10 mouse cellular contexts compared by ENCODE assay signal in genomic region chr6:72319019-72319418, GRCm38 (mm10). TPM values are rescaled to one million over a fixed set of nuclear protein-coding genes. Genes with fewer than 3 reads are reported as not detected.
DNase-seq lines count a peak whose midpoint lies in the region; ATAC-seq and TF ChIP-seq lines count a peak whose summit lies in the region.
"Had no signal": no experiment of that assay in that cellular context is flagged by ENCODE, and none has a peak within 500 bp of the region (broad histone marks: within the 10 kb centered on the region; RNA-seq: fewer than 3 reads in every experiment).

No protein-coding gene starts in this region.

- peaks cover 53% of the 10 kb centered on the region for H3K36me3 ChIP-seq in intestine, postnatal 0 days (ENCODE audit: control insufficient read depth, insufficient read depth)
- H3K36me3 ChIP-seq in intestine, embryonic 16.5 days (ENCODE audit: control insufficient read depth, insufficient read depth, low read length) = peaks cover 8% of the 10 kb centered on the region; the same call in 1 of the 2 replicates
- H3K36me3 ChIP-seq in CH12.LX (replicated peaks in 1 of 2; ENCODE audit: control insufficient read depth in 1 of 2, insufficient read depth in 1 of 2, low read length in 1 of 2) = peaks cover 70 to 91% of the 10 kb centered on the region in 2 experiments
- peaks cover 98% of the 10 kb centered on the region for H3K36me3 ChIP-seq in liver, embryonic 12.5 days
- peaks cover 8% of the 10 kb centered on the region for H3K36me3 ChIP-seq in forebrain, embryonic 11.5 days (ENCODE audit: control insufficient read depth, insufficient read depth, low read length)

- TF ChIP-seq RAD21 in CH12.LX (IDR thresholded peaks at IDR 0.05; ENCODE audit: low read depth, low read length) = no peak

- H3K9me3 ChIP-seq in intestine, postnatal 0 days (ENCODE audit: control insufficient read depth) = no peaks in the 10 kb centered on the region
- H3K9me3 ChIP-seq in intestine, embryonic 16.5 days (ENCODE audit: control insufficient read depth, low read length) = no peaks in the 10 kb centered on the region
- H3K9me3 ChIP-seq in CH12.LX (replicated peaks; ENCODE audit: low read length) = no peaks in the 10 kb centered on the region
- no peaks in the 10 kb centered on the region for H3K9me3 ChIP-seq in liver, embryonic 12.5 days (replicated peaks)
- H3K9me3 ChIP-seq in forebrain, embryonic 11.5 days (ENCODE audit: control insufficient read depth, low read length) = no peaks in the 10 kb centered on the region
- H3K9me3 ChIP-seq: embryonic facial prominence, embryonic 12.5 days; lung, embryonic 15.5 days had no signal

- TF ChIP-seq EP300 in CH12.LX (IDR thresholded peaks at IDR 0.05; ENCODE audit: low read length) = no peak

- peak; percentile 46 for DNase-seq in CH12.LX (ENCODE audit: extremely low read depth)
- peak; percentile 15 for DNase-seq in adrenal gland, postnatal 25 days
- DNase-seq in thymus, postnatal 0 days (ENCODE audit: low spot score) = peak; percentile 37
- DNase-seq in forebrain, embryonic 11.5 days (ENCODE audit: low spot score) = no peak

- no peak overlapping the region for H3K4me2 ChIP-seq in intestine, postnatal 0 days (replicated peaks; ENCODE audit: low read depth)
- no peak overlapping the region for H3K4me2 ChIP-seq in intestine, embryonic 16.5 days (ENCODE audit: low read depth, low read length)
- no peak overlapping the region for H3K4me2 ChIP-seq in CH12.LX (ENCODE audit: insufficient read depth, low read depth, poor library complexity, severe bottlenecking)
- no peak overlapping the region for H3K4me2 ChIP-seq in liver, embryonic 12.5 days
- H3K4me2 ChIP-seq in forebrain, embryonic 11.5 days (ENCODE audit: low read depth, low read length, severe bottlenecking) = no peak overlapping the region
- H3K4me2 ChIP-seq: embryonic facial prominence, embryonic 12.5 days; lung, embryonic 15.5 days had no signal

- TF ChIP-seq POLR2A in CH12.LX (IDR thresholded peaks at IDR 0.05; ENCODE audit: low read depth, low read length) = no peak

- H3K4me1 ChIP-seq in intestine, postnatal 0 days (replicated peaks; ENCODE audit: control insufficient read depth, insufficient read depth, low read length) = no peaks in the 10 kb centered on the region
- H3K4me1 ChIP-seq in intestine, embryonic 16.5 days (ENCODE audit: control insufficient read depth, insufficient read depth, low read length) = no peaks in the 10 kb centered on the region
- no peaks in the 10 kb centered on the region for H3K4me1 ChIP-seq in CH12.LX (ENCODE audit: control insufficient read depth in 1 of 2, insufficient read depth in 2 of 2)
- peaks cover 17% of the 10 kb centered on the region for H3K4me1 ChIP-seq in liver, embryonic 12.5 days
- H3K4me1 ChIP-seq in forebrain, embryonic 11.5 days (replicated peaks; ENCODE audit: control insufficient read depth, insufficient read depth, low read length) = no peaks in the 10 kb centered on the region
- H3K4me1 ChIP-seq: embryonic facial prominence, embryonic 12.5 days; lung, embryonic 15.5 days had no signal

- WGBS in intestine, postnatal 0 days = 76% methylated on average over 11 of the region's 11 CpGs
- 78% methylated on average over 11 of the region's 11 CpGs for WGBS in intestine, embryonic 16.5 days
- 75% methylated on average over 11 of the region's 11 CpGs for WGBS in liver, embryonic 12.5 days (ENCODE audit: insufficient replicate concordance)
- WGBS in forebrain, embryonic 11.5 days = 87% methylated on average over 11 of the region's 11 CpGs

- TF ChIP-seq CTCF in intestine, postnatal 0 days (IDR thresholded peaks at IDR 0.05; ENCODE audit: low read depth) = peak; percentile 71
- TF ChIP-seq CTCF in CH12.LX (conservative IDR thresholded peaks at IDR 0.05 in 1 of 2, IDR thresholded peaks at IDR 0.05 in 1 of 2; ENCODE audit: low read depth in 2 of 2, low read length in 2 of 2) = peak; percentile 33 to 56

- H3K79me2 ChIP-seq in CH12.LX (replicated peaks; ENCODE audit: control insufficient read depth, extremely low read depth, insufficient read depth, poor library complexity, severe bottlenecking) = no peaks in the 10 kb centered on the region

- no peak overlapping the region for H3K27ac ChIP-seq in intestine, postnatal 0 days (ENCODE audit: low read depth, low read length)
- H3K27ac ChIP-seq in intestine, embryonic 16.5 days (ENCODE audit: low read length) = no peak overlapping the region
- H3K27ac ChIP-seq in CH12.LX (ENCODE audit: insufficient read depth, low read depth) = no peak overlapping the region
- peak overlapping the region; percentile 15; the same call in 1 of the 2 replicates for H3K27ac ChIP-seq in liver, embryonic 12.5 days
- H3K27ac ChIP-seq in forebrain, embryonic 11.5 days (ENCODE audit: low read depth, low read length) = no peak overlapping the region
- H3K27ac ChIP-seq: embryonic facial prominence, embryonic 12.5 days; lung, embryonic 15.5 days had no signal

- H3K27me3 ChIP-seq in intestine, postnatal 0 days (replicated peaks; ENCODE audit: control insufficient read depth, insufficient read depth, low read length) = no peaks in the 10 kb centered on the region
- no peaks in the 10 kb centered on the region for H3K27me3 ChIP-seq in intestine, embryonic 16.5 days (replicated peaks; ENCODE audit: control insufficient read depth, insufficient read depth, low read length)
- no peaks in the 10 kb centered on the region for H3K27me3 ChIP-seq in CH12.LX (replicated peaks)
- H3K27me3 ChIP-seq in liver, embryonic 12.5 days (replicated peaks) = no peaks in the 10 kb centered on the region
- H3K27me3 ChIP-seq in forebrain, embryonic 11.5 days (ENCODE audit: control insufficient read depth, insufficient read depth, low read length) = no peaks in the 10 kb centered on the region
- H3K27me3 ChIP-seq: embryonic facial prominence, embryonic 12.5 days; lung, embryonic 15.5 days had no signal

- no peak overlapping the region for H3K9ac ChIP-seq in intestine, postnatal 0 days (ENCODE audit: low read depth, low read length)
- H3K9ac ChIP-seq in intestine, embryonic 16.5 days (ENCODE audit: low read depth, low read length) = no peak overlapping the region
- no peak overlapping the region for H3K9ac ChIP-seq in CH12.LX (ENCODE audit: insufficient read depth, low read depth)
- H3K9ac ChIP-seq in liver, embryonic 12.5 days = no peak overlapping the region
- H3K9ac ChIP-seq in forebrain, embryonic 11.5 days (ENCODE audit: low read length) = no peak overlapping the region
- H3K9ac ChIP-seq: embryonic facial prominence, embryonic 12.5 days; lung, embryonic 15.5 days had no signal

- in situ Hi-C loops in CH12.LX (cut with MboI; ENCODE audit: low pct_ligation_motif_present, low pct_unique_long_range_greater_than_20kb, low sequenced_read_pairs) = no loop called here

- ATAC-seq in intestine, postnatal 0 days = no peak
- ATAC-seq in intestine, embryonic 16.5 days = no peak
- peak; percentile 47 to 62; a peak in 3 of 4 replicates for ATAC-seq in hematopoietic stem cell, adult 5-6 weeks (replicated peaks in 1 of 2; ENCODE audit: insufficient read depth in 1 of 2, low FRiP score in 2 of 2, low TSS enrichment in 1 of 2, low read depth in 1 of 2, poor library complexity in 2 of 2, severe bottlenecking in 2 of 2)
- no peak for ATAC-seq in liver, embryonic 12.5 days
- ATAC-seq in forebrain, embryonic 11.5 days (replicated peaks; ENCODE audit: low FRiP score) = no peak

- no peak overlapping the region for H3K4me3 ChIP-seq in intestine, postnatal 0 days (ENCODE audit: low read depth, low read length)
- H3K4me3 ChIP-seq in intestine, embryonic 16.5 days (ENCODE audit: low read length) = no peak overlapping the region
- no peak overlapping the region for H3K4me3 ChIP-seq in CH12.LX (replicated peaks in 1 of 3; ENCODE audit: low read depth in 2 of 3, low read length in 2 of 3, poor library complexity in 1 of 3)
- H3K4me3 ChIP-seq in liver, embryonic 12.5 days = no peak overlapping the region
- no peak overlapping the region for H3K4me3 ChIP-seq in forebrain, embryonic 11.5 days (ENCODE audit: low read depth, low read length)
- H3K4me3 ChIP-seq: embryonic facial prominence, embryonic 12.5 days; lung, embryonic 15.5 days had no signal

- dilution Hi-C loops in CH12.LX (cut with MboI; ENCODE audit: extremely low pct_ligation_motif_present, extremely low pct_unique_long_range_greater_than_20kb, low sequenced_read_pairs) = no loop called here

RNA-seq across cellular contexts. Expression of gene Sftpb, which starts 14.6 kb away (rescaled TPM):
- 0.09 and 0.35 TPM in 2 replicates for polyA plus RNA-seq in intestine, postnatal 0 days (2015; fragmentation: Nextera tagmentation; extraction: Ambion mirVana)
- 0.11 and 0.18 TPM in 2 replicates for polyA plus RNA-seq in intestine, embryonic 16.5 days (2015; fragmentation: Nextera tagmentation; extraction: Ambion mirVana)
- not detected in 2 replicates for total RNA-seq in CH12.LX (2012; rRNA removed)
- total RNA-seq in CH12.LX (2014; rRNA removed) = not detected in 2 replicates
- not detected in 2 replicates for polyA plus RNA-seq in CH12.LX (2012; ENCODE audit: insufficient read length, low read depth)
- not detected in 2 replicates for total RNA-seq in adrenal gland, postnatal 25 days (2021)
- total RNA-seq in hematopoietic stem cell, adult 5-6 weeks (2017) = not detected in 2 replicates
- polyA plus RNA-seq in liver, embryonic 12.5 days (2016; fragmentation: Nextera tagmentation; extraction: Ambion mirVana) = not detected in 2 replicates
- 0.21 TPM in 1 of 2 replicates, not detected in the other for polyA plus RNA-seq in thymus, postnatal 0 days (2015; fragmentation: Nextera tagmentation; extraction: Ambion mirVana)
- not detected in 2 replicates for polyA plus RNA-seq in forebrain, embryonic 11.5 days (2014; fragmentation: Nextera tagmentation; extraction: Ambion mirVana)
- polyA plus RNA-seq: embryonic facial prominence, embryonic 12.5 days had no signal

RNA-seq across cellular contexts. Expression of gene Usp39, which starts 26.0 kb away (rescaled TPM):
- polyA plus RNA-seq in intestine, postnatal 0 days (2015; fragmentation: Nextera tagmentation; extraction: Ambion mirVana) = 16.0 and 17.1 TPM in 2 replicates
- polyA plus RNA-seq in intestine, embryonic 16.5 days (2015; fragmentation: Nextera tagmentation; extraction: Ambion mirVana) = 30.0 and 33.0 TPM in 2 replicates
- total RNA-seq in CH12.LX (2012; rRNA removed) = 74.5 and 90.9 TPM in 2 replicates
- total RNA-seq in CH12.LX (2014; rRNA removed) = 138 TPM in 2 replicates
- 72.8 and 88.2 TPM in 2 replicates for polyA plus RNA-seq in CH12.LX (2012; ENCODE audit: insufficient read length, low read depth)
- 29.2 and 30.1 TPM in 2 replicates for total RNA-seq in adrenal gland, postnatal 25 days (2021)
- 66.7 and 82.2 TPM in 2 replicates for total RNA-seq in hematopoietic stem cell, adult 5-6 weeks (2017)
- 68.0 and 72.6 TPM in 2 replicates for polyA plus RNA-seq in liver, embryonic 12.5 days (2016; fragmentation: Nextera tagmentation; extraction: Ambion mirVana)
- polyA plus RNA-seq in thymus, postnatal 0 days (2015; fragmentation: Nextera tagmentation; extraction: Ambion mirVana) = 51.1 and 52.8 TPM in 2 replicates
- 109 and 113 TPM in 2 replicates for polyA plus RNA-seq in forebrain, embryonic 11.5 days (2014; fragmentation: Nextera tagmentation; extraction: Ambion mirVana)

RNA-seq across cellular contexts. Expression of gene 0610030E20Rik, which starts 28.1 kb away (rescaled TPM):
- polyA plus RNA-seq in intestine, postnatal 0 days (2015; fragmentation: Nextera tagmentation; extraction: Ambion mirVana) = 16.0 and 20.0 TPM in 2 replicates
- polyA plus RNA-seq in intestine, embryonic 16.5 days (2015; fragmentation: Nextera tagmentation; extraction: Ambion mirVana) = 27.6 and 27.7 TPM in 2 replicates
- total RNA-seq in CH12.LX (2012; rRNA removed) (9.9 and 11.7 TPM in 2 replicates), CH12.LX (2014; rRNA removed) (7.2 and 7.7 TPM in 2 replicates)
- 16.9 and 17.0 TPM in 2 replicates for polyA plus RNA-seq in CH12.LX (2012; ENCODE audit: insufficient read length, low read depth)
- total RNA-seq in adrenal gland, postnatal 25 days (2021) = 35.5 and 38.8 TPM in 2 replicates
- total RNA-seq in hematopoietic stem cell, adult 5-6 weeks (2017) = 23.4 and 24.6 TPM in 2 replicates
- 17.5 and 17.8 TPM in 2 replicates for polyA plus RNA-seq in liver, embryonic 12.5 days (2016; fragmentation: Nextera tagmentation; extraction: Ambion mirVana)
- 31.7 and 32.5 TPM in 2 replicates for polyA plus RNA-seq in thymus, postnatal 0 days (2015; fragmentation: Nextera tagmentation; extraction: Ambion mirVana)
- polyA plus RNA-seq in forebrain, embryonic 11.5 days (2014; fragmentation: Nextera tagmentation; extraction: Ambion mirVana) = 21.4 and 21.5 TPM in 2 replicates

RNA-seq across cellular contexts. Expression of gene Tmem150a, which starts 36.2 kb away (rescaled TPM):
- polyA plus RNA-seq in intestine, postnatal 0 days (2015; fragmentation: Nextera tagmentation; extraction: Ambion mirVana) = 12.4 and 14.2 TPM in 2 replicates
- 16.4 and 18.0 TPM in 2 replicates for polyA plus RNA-seq in intestine, embryonic 16.5 days (2015; fragmentation: Nextera tagmentation; extraction: Ambion mirVana)
- total RNA-seq in CH12.LX (2012; rRNA removed) (0.17 and 0.59 TPM in 2 replicates), CH12.LX (2014; rRNA removed) (0.24 TPM in 1 of 2 replicates, not detected in the other)
- 0.82 and 0.93 TPM in 2 replicates for polyA plus RNA-seq in CH12.LX (2012; ENCODE audit: insufficient read length, low read depth)
- 20.7 and 23.2 TPM in 2 replicates for total RNA-seq in adrenal gland, postnatal 25 days (2021)
- 1.1 and 1.2 TPM in 2 replicates for total RNA-seq in hematopoietic stem cell, adult 5-6 weeks (2017)
- polyA plus RNA-seq in liver, embryonic 12.5 days (2016; fragmentation: Nextera tagmentation; extraction: Ambion mirVana) = 32.2 and 33.1 TPM in 2 replicates
- 1.6 and 1.9 TPM in 2 replicates for polyA plus RNA-seq in thymus, postnatal 0 days (2015; fragmentation: Nextera tagmentation; extraction: Ambion mirVana)
- 4.2 and 4.6 TPM in 2 replicates for polyA plus RNA-seq in forebrain, embryonic 11.5 days (2014; fragmentation: Nextera tagmentation; extraction: Ambion mirVana)

RNA-seq across cellular contexts. Expression of gene Rnf181, which starts 47.7 kb away (rescaled TPM):
- 122 and 132 TPM in 2 replicates for polyA plus RNA-seq in intestine, postnatal 0 days (2015; fragmentation: Nextera tagmentation; extraction: Ambion mirVana)
- polyA plus RNA-seq in intestine, embryonic 16.5 days (2015; fragmentation: Nextera tagmentation; extraction: Ambion mirVana) = 159 and 162 TPM in 2 replicates
- 51.0 and 63.2 TPM in 2 replicates for total RNA-seq in CH12.LX (2012; rRNA removed)
- 64.0 and 83.2 TPM in 2 replicates for total RNA-seq in CH12.LX (2014; rRNA removed)
- polyA plus RNA-seq in CH12.LX (2012; ENCODE audit: insufficient read length, low read depth) = 73.7 and 88.7 TPM in 2 replicates
- 368 and 473 TPM in 2 replicates for total RNA-seq in adrenal gland, postnatal 25 days (2021)
- total RNA-seq in hematopoietic stem cell, adult 5-6 weeks (2017) = 55.9 and 56.8 TPM in 2 replicates
- polyA plus RNA-seq in liver, embryonic 12.5 days (2016; fragmentation: Nextera tagmentation; extraction: Ambion mirVana) = 80.0 and 83.0 TPM in 2 replicates
- polyA plus RNA-seq in thymus, postnatal 0 days (2015; fragmentation: Nextera tagmentation; extraction: Ambion mirVana) = 135 and 138 TPM in 2 replicates
- 102 and 106 TPM in 2 replicates for polyA plus RNA-seq in forebrain, embryonic 11.5 days (2014; fragmentation: Nextera tagmentation; extraction: Ambion mirVana)

Comparison
In these comparisons a context has a peak if more than half of its experiments do, and no peak if none do; other contexts are left out.
1. ATAC-seq: peak in hematopoietic stem cell, adult 5-6 weeks (2 of 2); none in intestine, postnatal 0 days (single experiment), intestine, embryonic 16.5 days (single experiment), liver, embryonic 12.5 days (single experiment) and forebrain, embryonic 11.5 days (single experiment).